Mouse (Mus musculus): ENCODE measurements around the gene Plekha3. TPM values are rescaled to one million over a fixed set of nuclear protein-coding genes. Genes with fewer than 3 reads are reported as not detected.

Gene Plekha3
- polyA plus RNA-seq, 1 experiment from 2014 or later, result 13.6 TPM

DNA sequence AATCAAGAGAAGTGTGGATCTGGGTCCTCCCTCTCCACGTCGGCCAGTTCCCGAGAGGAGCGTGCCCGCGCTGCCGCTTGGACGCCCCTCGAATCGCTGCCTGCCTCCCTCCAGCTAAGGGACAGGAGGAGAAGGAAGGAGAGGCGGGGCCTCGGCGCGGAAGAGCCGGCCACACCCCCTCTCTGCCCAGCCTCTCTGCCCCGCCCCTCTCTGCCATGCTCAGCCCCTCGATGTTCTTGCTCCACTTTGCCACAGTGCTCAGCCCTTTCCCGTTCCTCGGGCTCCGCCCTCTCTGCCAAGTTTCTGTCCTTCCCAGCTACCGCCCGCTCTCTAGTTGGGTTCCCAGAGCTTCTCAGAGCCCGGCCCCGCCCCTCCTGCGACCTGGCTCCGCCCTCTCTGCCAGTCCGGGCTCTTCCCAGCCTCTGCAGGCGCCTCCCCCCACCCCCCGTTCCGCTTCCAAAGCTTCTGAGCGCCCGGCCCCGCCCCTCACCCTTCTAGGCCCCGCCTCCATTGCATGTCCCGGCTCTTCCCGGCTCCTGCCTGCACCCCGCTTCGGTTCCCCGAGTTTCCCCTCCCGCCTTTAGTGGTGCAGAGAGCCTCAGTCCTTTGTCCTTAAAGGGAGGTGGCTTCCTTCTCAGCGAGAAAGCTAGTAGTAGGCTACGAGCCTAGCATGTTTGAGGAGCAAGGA is 27.1 kb upstream of the Plekha3 start, which contains the start of the genes Prkra and Pjvk:
Gene Prkra (minus strand): TSS at position 133 of the 688 bp plus-strand sequence.
Gene Pjvk (plus strand): TSS at position 594 of the 688 bp plus-strand sequence.
- Histone ChIP-seq H3K4me1 (ENCODE audit: insufficient read depth, low read depth, low read length) (peaks cover 8% of the 10 kb centered on the region; the same call in 1 of the 2 replicates), H3K9me3 (ENCODE audit: low read length) (no peaks in the 10 kb centered on the region), H3K27me3 (replicated peaks; ENCODE audit: insufficient read depth, low read length) (no peaks in the 10 kb centered on the region), H3K27ac (ENCODE audit: low read length) (peak within 1 kb of the TSS; percentile 79), H3K4me3 (ENCODE audit: low read depth, low read length) (peak within 1 kb of the TSS; percentile 68), H3K4me2 (replicated peaks; ENCODE audit: low read depth, low read length) (peak within 1 kb of the TSS; percentile 84), H3K9ac (replicated peaks; ENCODE audit: low read depth) (peak within 1 kb of the TSS; percentile 63), H3K36me3 (ENCODE audit: insufficient read depth, low read length) (no peaks in the 10 kb centered on the region)
- DNase-seq (ENCODE audit: low spot score) (peak; percentile 100), ATAC-seq (peak; percentile 98)
- WGBS, result 0% methylated on average over 20 of the region's 42 CpGs
- TF ChIP-seq EP300 (IDR thresholded peaks at IDR 0.05) (peak; percentile 73; the same call in 1 of the 2 replicates), CTCF (IDR thresholded peaks at IDR 0.05) (no peak)

DNA sequence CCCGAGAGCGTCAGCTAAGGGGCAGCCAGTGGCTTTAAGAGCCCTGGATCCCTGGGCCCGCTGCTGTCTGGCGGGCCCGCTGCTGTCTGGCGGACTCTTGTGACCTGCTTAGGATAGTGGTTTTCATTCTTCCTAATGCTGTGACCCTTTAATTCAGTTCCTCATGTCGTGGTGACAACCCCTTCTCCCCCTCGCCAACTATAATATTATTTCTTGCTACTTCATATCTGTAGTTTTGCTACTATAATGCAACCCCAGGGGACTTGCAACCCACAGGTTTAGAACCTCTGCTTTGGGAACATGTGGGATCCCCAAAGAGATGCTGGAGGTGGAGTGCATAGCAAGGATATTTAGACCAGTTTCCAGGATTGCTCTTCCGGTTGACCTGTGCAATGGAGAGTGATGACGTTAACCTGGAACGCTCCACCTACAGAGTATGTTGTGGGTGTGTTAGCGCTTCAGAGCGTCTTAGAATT is 26.4 kb upstream of the Plekha3 start:
- 23% methylated on average over 13 of the region's 13 CpGs for WGBS
- Histone ChIP-seq H3K9ac (replicated peaks; ENCODE audit: low read depth) (peak overlapping the region; percentile 37; the same call in 1 of the 2 replicates), H3K4me3 (ENCODE audit: low read depth, low read length) (peak overlapping the region; percentile 68), H3K9me3 (ENCODE audit: low read length) (no peaks in the 10 kb centered on the region), H3K36me3 (ENCODE audit: insufficient read depth, low read length) (no peaks in the 10 kb centered on the region), H3K27ac (ENCODE audit: low read length) (peak overlapping the region; percentile 79), H3K4me1 (ENCODE audit: insufficient read depth, low read depth, low read length) (peaks cover 8% of the 10 kb centered on the region; the same call in 1 of the 2 replicates), H3K27me3 (replicated peaks; ENCODE audit: insufficient read depth, low read length) (no peaks in the 10 kb centered on the region), H3K4me2 (replicated peaks; ENCODE audit: low read depth, low read length) (peak overlapping the region; percentile 84)
- TF ChIP-seq CTCF (IDR thresholded peaks at IDR 0.05) (no peak), EP300 (IDR thresholded peaks at IDR 0.05) (no peak)
- DNase-seq (ENCODE audit: low spot score) (peak; percentile 70), ATAC-seq (no peak)

DNA sequence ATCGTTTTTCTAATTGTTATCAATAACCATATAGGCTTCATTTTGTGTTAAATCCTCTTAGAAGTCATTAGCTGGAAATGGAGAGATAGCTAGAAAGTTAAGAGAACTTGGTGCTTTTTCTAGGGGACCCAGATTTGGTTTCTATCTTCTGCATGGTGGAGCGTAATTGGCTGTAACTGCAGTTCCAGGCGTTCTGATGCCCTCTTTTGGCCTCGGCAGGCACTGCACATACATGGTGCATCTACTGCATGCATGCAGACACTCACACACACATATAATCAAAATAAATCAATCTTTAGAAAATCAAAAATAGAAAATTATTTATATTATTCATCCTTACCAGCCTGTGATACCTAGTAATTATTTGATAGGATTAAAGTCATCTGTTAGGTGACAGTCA is 22.0 kb upstream of the Plekha3 start:
- H3K9ac ChIP-seq (replicated peaks; ENCODE audit: low read depth), result no peak overlapping the region
- DNase-seq (ENCODE audit: low spot score) (no peak), ATAC-seq (no peak)
- 98% methylated on average over 4 of the region's 4 CpGs for WGBS
- TF ChIP-seq CTCF (IDR thresholded peaks at IDR 0.05) (peak; percentile 10; the same call in 1 of the 2 replicates), EP300 (IDR thresholded peaks at IDR 0.05) (no peak)
- H3K9me3 ChIP-seq (ENCODE audit: low read length), result no peaks in the 10 kb centered on the region
- no peaks in the 10 kb centered on the region for H3K4me1 ChIP-seq (ENCODE audit: insufficient read depth, low read depth, low read length)
- no peak overlapping the region for H3K4me3 ChIP-seq (ENCODE audit: low read depth, low read length)
- no peak overlapping the region for H3K27ac ChIP-seq (ENCODE audit: low read length)
- no peaks in the 10 kb centered on the region for H3K27me3 ChIP-seq (replicated peaks; ENCODE audit: insufficient read depth, low read length)
- H3K4me2 ChIP-seq (replicated peaks; ENCODE audit: low read depth, low read length), result no peak overlapping the region
- no peaks in the 10 kb centered on the region for H3K36me3 ChIP-seq (ENCODE audit: insufficient read depth, low read length)

DNA sequence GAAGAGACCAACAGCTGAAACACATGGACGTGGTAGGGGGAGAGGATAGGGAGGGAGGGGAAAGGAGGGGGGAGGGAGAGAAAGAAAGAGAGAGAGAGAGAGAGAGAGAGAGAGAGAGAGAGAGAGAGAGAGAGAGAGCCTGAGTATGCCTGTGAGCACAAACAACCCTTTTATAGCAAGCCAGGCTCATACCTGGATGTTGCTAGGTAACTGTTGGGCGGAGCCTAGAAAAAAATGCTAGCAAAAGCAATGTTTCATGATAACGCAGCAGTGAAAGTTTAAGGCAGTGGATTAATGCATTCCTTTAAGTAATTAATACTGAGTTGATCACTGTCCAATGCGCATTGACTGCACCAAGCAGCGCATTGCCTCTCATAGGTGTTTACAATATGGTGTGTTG is 20.4 kb upstream of the Plekha3 start:
- no peaks in the 10 kb centered on the region for H3K36me3 ChIP-seq (ENCODE audit: insufficient read depth, low read length)
- no peaks in the 10 kb centered on the region for H3K9me3 ChIP-seq (ENCODE audit: low read length)
- TF ChIP-seq EP300 (IDR thresholded peaks at IDR 0.05), result no peak
- no peak for TF ChIP-seq CTCF (IDR thresholded peaks at IDR 0.05)
- WGBS, result 59% methylated on average over 5 of the region's 5 CpGs
- no peak overlapping the region for H3K27ac ChIP-seq (ENCODE audit: low read length)
- H3K4me1 ChIP-seq (ENCODE audit: insufficient read depth, low read depth, low read length), result no peaks in the 10 kb centered on the region
- H3K4me2 ChIP-seq (replicated peaks; ENCODE audit: low read depth, low read length), result no peak overlapping the region
- DNase-seq (ENCODE audit: low spot score) (peak; percentile 46), ATAC-seq (peak; percentile 56)
- no peaks in the 10 kb centered on the region for H3K27me3 ChIP-seq (replicated peaks; ENCODE audit: insufficient read depth, low read length)
- no peak overlapping the region for H3K9ac ChIP-seq (replicated peaks; ENCODE audit: low read depth)
- no peak overlapping the region for H3K4me3 ChIP-seq (ENCODE audit: low read depth, low read length)

DNA sequence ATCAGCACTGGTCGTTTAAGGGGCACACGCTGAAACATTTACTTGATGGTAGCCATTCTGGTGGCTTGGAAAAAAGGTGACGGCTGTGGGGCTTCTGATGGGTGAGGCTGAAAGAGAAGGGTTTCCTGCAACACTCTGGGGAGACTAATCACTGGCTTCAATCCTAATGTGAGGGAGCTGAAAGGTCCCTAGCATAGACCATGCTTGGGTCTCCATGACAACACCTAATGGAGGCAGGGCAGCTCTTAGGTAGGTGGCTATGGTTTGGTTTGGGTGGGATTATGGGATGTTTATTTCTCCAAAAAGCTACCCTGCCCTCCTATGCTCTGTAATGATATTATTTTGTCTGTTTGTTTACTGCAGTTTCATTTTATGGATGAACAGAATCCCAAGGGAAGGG is 19.6 kb upstream of the Plekha3 start:
- Histone ChIP-seq H3K27me3 (replicated peaks; ENCODE audit: insufficient read depth, low read length) (no peaks in the 10 kb centered on the region), H3K4me1 (ENCODE audit: insufficient read depth, low read depth, low read length) (no peaks in the 10 kb centered on the region), H3K9me3 (ENCODE audit: low read length) (no peaks in the 10 kb centered on the region), H3K27ac (ENCODE audit: low read length) (no peak overlapping the region), H3K9ac (replicated peaks; ENCODE audit: low read depth) (no peak overlapping the region), H3K4me2 (replicated peaks; ENCODE audit: low read depth, low read length) (no peak overlapping the region), H3K36me3 (ENCODE audit: insufficient read depth, low read length) (no peaks in the 10 kb centered on the region), H3K4me3 (ENCODE audit: low read depth, low read length) (no peak overlapping the region)
- 73% methylated on average over 3 of the region's 3 CpGs for WGBS
- DNase-seq (ENCODE audit: low spot score), result no peak
- no peak for TF ChIP-seq EP300 (IDR thresholded peaks at IDR 0.05)
- TF ChIP-seq CTCF (IDR thresholded peaks at IDR 0.05), result no peak
- no peak for ATAC-seq

DNA sequence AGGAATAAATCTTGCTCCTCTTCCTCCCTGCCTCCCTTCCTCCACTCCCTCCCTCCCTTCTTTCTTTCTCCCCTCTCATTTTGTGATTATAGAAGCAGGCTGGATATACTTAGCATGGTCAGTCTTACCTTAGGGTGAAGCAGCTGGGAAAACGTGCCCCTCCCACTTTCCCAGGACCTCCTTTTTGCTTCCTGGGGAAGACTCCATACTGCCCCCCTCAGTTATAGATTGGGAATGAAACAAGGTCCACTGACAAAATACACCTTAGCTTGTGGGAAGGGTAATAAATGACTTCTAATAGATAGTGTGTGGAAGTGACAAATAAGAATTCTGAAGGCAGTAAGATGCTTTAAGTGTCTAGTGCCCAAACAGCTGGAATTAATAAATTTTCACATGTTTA is 19.1 kb upstream of the Plekha3 start:
- Histone ChIP-seq H3K4me2 (replicated peaks; ENCODE audit: low read depth, low read length) (no peak overlapping the region), H3K4me1 (ENCODE audit: insufficient read depth, low read depth, low read length) (no peaks in the 10 kb centered on the region), H3K36me3 (ENCODE audit: insufficient read depth, low read length) (no peaks in the 10 kb centered on the region), H3K27me3 (replicated peaks; ENCODE audit: insufficient read depth, low read length) (no peaks in the 10 kb centered on the region), H3K9ac (replicated peaks; ENCODE audit: low read depth) (no peak overlapping the region), H3K4me3 (ENCODE audit: low read depth, low read length) (no peak overlapping the region), H3K9me3 (ENCODE audit: low read length) (no peaks in the 10 kb centered on the region), H3K27ac (ENCODE audit: low read length) (no peak overlapping the region)
- 15% methylated on average over 1 of the region's 1 CpGs for WGBS
- TF ChIP-seq EP300 (IDR thresholded peaks at IDR 0.05) (no peak), CTCF (IDR thresholded peaks at IDR 0.05) (peak; percentile 61)
- ATAC-seq (no peak), DNase-seq (ENCODE audit: low spot score) (peak; percentile 53)
